Mouse (Mus musculus) G1E (cell line): ENCODE results near the gene Krt1. TPM values are rescaled to one million over a fixed set of nuclear protein-coding genes. Genes with fewer than 3 reads are reported as not detected.

Experiments
- ATAC-seq: 2 replicates; pipeline ENCODE4 v1.8.0; 2016; ENCODE audit warnings: mild to moderate bottlenecking; ENCODE audit not compliant: insufficient number of reproducible peaks, poor library complexity, low FRiP score, severe bottlenecking; ENCODE audit errors: extremely low read depth
- DNase-seq: peaks from one replicate; pipeline ENCODE4 v3.0.0; 2012; ENCODE audit warnings: low spot score
- H3K27me3 ChIP-seq: 2 replicates; pipeline ENCODE4 v1.6.1; 2012; ENCODE audit warnings: mild to moderate bottlenecking, low read length, inconsistent platforms; ENCODE audit not compliant: insufficient read depth
- H3K36me3 ChIP-seq: replicated peaks from 2 replicates; pipeline ENCODE3; 2012; ENCODE audit warnings: mild to moderate bottlenecking, inconsistent platforms
- H3K4me1 ChIP-seq: 2 replicates; pipeline ENCODE4 v1.6.1; 2012; ENCODE audit warnings: low read depth, low read length, inconsistent platforms, mixed read lengths; ENCODE audit not compliant: insufficient read depth
- H3K4me3 ChIP-seq: 2 replicates; pipeline ENCODE4 v1.5.1; 2012; ENCODE audit warnings: low read depth, mild to moderate bottlenecking, inconsistent platforms, low read length, moderate library complexity, mixed read lengths
- H3K9me3 ChIP-seq: replicated peaks from 2 replicates; pipeline ENCODE4 v1.6.1; 2012; ENCODE audit warnings: inconsistent platforms
- CTCF ChIP-seq: IDR thresholded peaks from 2 replicates; pipeline ENCODE4 v1.5.1; 2012; ENCODE audit warnings: low read depth, low read length, inconsistent platforms, mixed read lengths
- GATA1 ChIP-seq: IDR thresholded peaks from 2 replicates; pipeline ENCODE4 v1.6.1; 2012; ENCODE audit warnings: borderline replicate concordance, low read length, inconsistent platforms, mixed read lengths
- GATA2 ChIP-seq: IDR thresholded peaks from 2 replicates; pipeline ENCODE4 v1.6.1; 2012; ENCODE audit warnings: low read depth, low read length, inconsistent platforms, borderline replicate concordance
- POLR2AphosphoS5 ChIP-seq: IDR thresholded peaks from 2 replicates; pipeline ENCODE4 v1.6.1; 2012; ENCODE audit warnings: low read depth, low read length, inconsistent platforms; ENCODE audit not compliant: insufficient replicate concordance
- TAL1 ChIP-seq: conservative IDR thresholded peaks from 2 replicates; pipeline ENCODE4 v1.6.1; 2012; ENCODE audit warnings: low read depth, low read length, inconsistent platforms, mixed read lengths
- polyA plus RNA-seq: library from polyadenylated mRNA; stranded (reverse); fragments of >175 nt; gene quantifications from 2 replicates; pipeline ENCODE4 v1.2.3, GENCODE M21; 2012
- total RNA-seq, 2 experiments: library from RNA; stranded (forward) in 1 of 2; stranded (reverse) in 1 of 2; fragments of 200-1000 nt in 1 of 2; fragments of >200 nt in 1 of 2; fragmentation: Nextera tagmentation in 1 of 2; gene quantifications; 2 replicates each; pipeline ENCODE4 v1.2.3; 2014 to 2017

Gene Krt1
- not detected in 2 replicates for total RNA-seq (2014; fragmentation: Nextera tagmentation)
- total RNA-seq (2017), result 0.11 and 0.12 TPM in 2 replicates
- polyA plus RNA-seq, result not detected in 2 replicates

GRCm38 (mm10) chr15:101850694-101851093 is at the start of gene Krt1:
Krt1 (minus strand) TSS chr15:101850794.
- TF ChIP-seq GATA2 (no peak), CTCF (no peak), TAL1 (no peak), POLR2AphosphoS5 (no peak), GATA1 (no peak)
- DNase-seq (no peak), ATAC-seq (no peak)
- Histone ChIP-seq H3K9me3 (peaks cover 28% of the 10 kb centered on the region), H3K4me3 (no peak within 1 kb of the TSS), H3K36me3 (no peaks in the 10 kb centered on the region), H3K27me3 (no peaks in the 10 kb centered on the region), H3K4me1 (no peaks in the 10 kb centered on the region)

GRCm38 (mm10) chr15:101895216-101895615 is 44.6 kb upstream of the Krt1 start:
- H3K36me3 ChIP-seq, result no peaks in the 10 kb centered on the region
- no peaks in the 10 kb centered on the region for H3K4me1 ChIP-seq
- no peak for TF ChIP-seq TAL1
- TF ChIP-seq POLR2AphosphoS5, result no peak
- TF ChIP-seq GATA2, result no peak
- TF ChIP-seq GATA1, result no peak
- no peak for TF ChIP-seq CTCF
- ATAC-seq (no peak), DNase-seq (no peak)
- no peaks in the 10 kb centered on the region for H3K27me3 ChIP-seq
- H3K4me3 ChIP-seq, result no peak overlapping the region
- H3K9me3 ChIP-seq, result peaks cover 3% of the 10 kb centered on the region

- Histone ChIP-seq H3K36me3 (no peaks in the 10 kb centered on the region), H3K27me3 (no peaks in the 10 kb centered on the region), H3K4me1 (no peaks in the 10 kb centered on the region), H3K4me3 (no peak within 1 kb of the TSS), H3K9me3 (peaks cover 5% of the 10 kb centered on the region)
- DNase-seq, result no peak
- ATAC-seq, result no peak
- TF ChIP-seq TAL1 (no peak), GATA1 (no peak), CTCF (no peak), POLR2AphosphoS5 (no peak), GATA2 (no peak)
These were observed 42.2 kb upstream of the Krt1 start, which contains the start of gene Krt76 for GRCm38 (mm10) chr15:101892820-101893219. Krt76 (minus strand) TSS chr15:101892920.

GRCm38 (mm10) chr15:101879776-101880175 is 29.2 kb upstream of the Krt1 start:
- no peak for TF ChIP-seq POLR2AphosphoS5
- Histone ChIP-seq H3K36me3 (no peaks in the 10 kb centered on the region), H3K9me3 (peaks cover 10% of the 10 kb centered on the region), H3K27me3 (peaks cover 3% of the 10 kb centered on the region; the same call in 1 of the 2 replicates), H3K4me1 (no peaks in the 10 kb centered on the region), H3K4me3 (no peak overlapping the region)
- ATAC-seq (no peak), DNase-seq (no peak)

- ATAC-seq (no peak), DNase-seq (no peak)
- H3K36me3 ChIP-seq, result no peaks in the 10 kb centered on the region
- peaks cover 8% of the 10 kb centered on the region for H3K9me3 ChIP-seq
- no peak for TF ChIP-seq TAL1
- no peaks in the 10 kb centered on the region for H3K27me3 ChIP-seq
- H3K4me1 ChIP-seq, result no peaks in the 10 kb centered on the region
- no peak overlapping the region for H3K4me3 ChIP-seq
These were observed 27.4 kb upstream of the Krt1 start for GRCm38 (mm10) chr15:101878041-101878440.

GRCm38 (mm10) chr15:101874383-101874782 is 23.8 kb upstream of the Krt1 start:
- peaks cover 8% of the 10 kb centered on the region for H3K9me3 ChIP-seq
- H3K36me3 ChIP-seq, result no peaks in the 10 kb centered on the region
- H3K4me3 ChIP-seq, result no peak overlapping the region
- no peaks in the 10 kb centered on the region for H3K27me3 ChIP-seq
- no peaks in the 10 kb centered on the region for H3K4me1 ChIP-seq
- TF ChIP-seq GATA1 (no peak), GATA2 (no peak)
- DNase-seq (no peak), ATAC-seq (no peak)

- H3K36me3 ChIP-seq, result no peaks in the 10 kb centered on the region
- H3K9me3 ChIP-seq, result peaks cover 14% of the 10 kb centered on the region
- H3K4me3 ChIP-seq, result no peak overlapping the region
- ATAC-seq (no peak), DNase-seq (no peak)
- H3K4me1 ChIP-seq, result no peaks in the 10 kb centered on the region
- TF ChIP-seq GATA2 (no peak), TAL1 (no peak), GATA1 (no peak), CTCF (no peak), POLR2AphosphoS5 (no peak)
- H3K27me3 ChIP-seq, result no peaks in the 10 kb centered on the region
These were observed 22.6 kb upstream of the Krt1 start for GRCm38 (mm10) chr15:101873231-101873630.
